Mouse (Mus musculus) CH12.LX (cell line): ENCODE measurements at regions not wholly inside any gene's neighbourhood (a gene's known extent, or its start where the extent isn't known, plus 50 kb on each side); places are given as distances from the start of the nearest gene placed in this dataset.

Experiments
- CTCF ChIP-seq, 2 experiments: IDR thresholded peaks in 1 of 2; conservative IDR thresholded peaks in 1 of 2; 2 replicates each; pipeline ENCODE4 v1.5.1; 2011 to 2012; ENCODE audit warnings: low read depth in 2 of 2, low read length in 2 of 2, improper control_type of control experiment in 1 of 2, inconsistent platforms in 1 of 2, mild to moderate bottlenecking in 1 of 2, moderate library complexity in 1 of 2
- EP300 ChIP-seq: IDR thresholded peaks from 2 replicates; pipeline ENCODE4 v1.6.1; 2011; ENCODE audit warnings: low read length, improper control_type of control experiment
- JUND ChIP-seq: conservative IDR thresholded peaks from 2 replicates; pipeline ENCODE4 v1.6.1; 2011; ENCODE audit warnings: low read depth, low read length, improper control_type of control experiment
- MAFK ChIP-seq: IDR thresholded peaks from 2 replicates; pipeline ENCODE4 v1.6.1; 2011; ENCODE audit warnings: low read length, improper control_type of control experiment; ENCODE audit not compliant: insufficient replicate concordance
- MAX ChIP-seq: IDR thresholded peaks from 2 replicates; pipeline ENCODE4 v1.6.1; 2011; ENCODE audit warnings: low read length, improper control_type of control experiment
- MAZ ChIP-seq: IDR thresholded peaks from 2 replicates; pipeline ENCODE4 v1.6.1; 2012; ENCODE audit warnings: low read depth, mild to moderate bottlenecking, inconsistent platforms, low read length, improper control_type of control experiment, moderate library complexity
- NELFE ChIP-seq: IDR thresholded peaks from 2 replicates; pipeline ENCODE4 v1.6.1; 2011; ENCODE audit warnings: low read depth, low read length, improper control_type of control experiment
- NRF1 ChIP-seq: IDR thresholded peaks from 2 replicates; pipeline ENCODE4 v1.6.1; 2014; ENCODE audit warnings: low read depth, mild to moderate bottlenecking, inconsistent platforms, low read length, improper control_type of control experiment, moderate library complexity
- POLR2A ChIP-seq: IDR thresholded peaks from 2 replicates; pipeline ENCODE4 v1.6.1; 2011; ENCODE audit warnings: low read depth, mild to moderate bottlenecking, improper control_type of control experiment, low read length
- SIN3A ChIP-seq: IDR thresholded peaks from 2 replicates; pipeline ENCODE4 v1.6.1; 2012; ENCODE audit warnings: low read length, improper control_type of control experiment, inconsistent platforms
- ZMIZ1 ChIP-seq: IDR thresholded peaks from 2 replicates; pipeline ENCODE4 v1.6.1; 2012; ENCODE audit warnings: low read depth, mild to moderate bottlenecking, inconsistent platforms, low read length, improper control_type of control experiment
- ZNF384 ChIP-seq: IDR thresholded peaks from 2 replicates; pipeline ENCODE4 v1.6.1; 2012; ENCODE audit warnings: low read depth, low read length, improper control_type of control experiment, inconsistent platforms

- TF ChIP-seq MAX (no peak), JUND (no peak), CTCF (conservative IDR thresholded peaks at IDR 0.05 in 1 of 2, IDR thresholded peaks at IDR 0.05 in 1 of 2; ENCODE audit: low read depth in 2 of 2, low read length in 2 of 2) (no peak), SIN3A (no peak), ZNF384 (no peak), MAZ (no peak), EP300 (no peak), POLR2A (no peak), ZMIZ1 (no peak), NELFE (no peak), MAFK (no peak), NRF1 (no peak)
Measured at GRCm38 (mm10) chr2:139312053-139312452, 181.7 kb upstream of the Sptlc3 start.
